Mouse (Mus musculus) A20 (cell line): Measurements from ENCODE around the gene Bcl2l14.

Experiments used
- DNase-seq: peaks from one replicate; pipeline ENCODE4 v3.0.0-alpha.2; 2011; ENCODE audit warnings: low read depth, low spot score

The Bcl2l14 gene

GRCm38 (mm10) chr6:134402914-134403683 lies 7.0 kb downstream of the Bcl2l14 start:
- peak; percentile 66 for DNase-seq

- DNase-seq = no peak
Observed at GRCm38 (mm10) chr6:134403684-134404070, 7.6 kb downstream of the Bcl2l14 start.

DNA sequence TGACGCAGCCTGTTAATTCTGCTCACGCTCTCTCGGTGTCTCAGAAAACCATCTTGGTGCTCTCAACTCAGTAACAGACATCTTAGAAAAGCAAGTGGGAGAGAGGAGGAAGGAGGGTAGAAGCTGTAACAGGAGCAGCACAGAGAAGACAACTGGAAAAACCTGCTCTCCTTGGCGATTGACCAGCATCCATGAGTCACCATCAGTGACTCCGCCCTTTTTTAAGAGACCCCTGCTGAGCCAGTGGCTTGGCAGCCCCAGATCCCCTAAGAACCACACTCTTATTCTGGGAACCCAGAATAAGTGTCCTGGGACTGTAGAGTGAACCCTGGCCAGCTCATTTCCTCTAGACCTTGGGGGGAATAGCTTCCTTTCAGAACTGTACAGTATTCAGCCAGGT lies 11.1 kb downstream of the Bcl2l14 start:
- DNase-seq = no peak

GRCm38 (mm10) chr6:134413706-134414531 lies 17.8 kb downstream of the Bcl2l14 start:
- DNase-seq = peak; percentile 86

DNA sequence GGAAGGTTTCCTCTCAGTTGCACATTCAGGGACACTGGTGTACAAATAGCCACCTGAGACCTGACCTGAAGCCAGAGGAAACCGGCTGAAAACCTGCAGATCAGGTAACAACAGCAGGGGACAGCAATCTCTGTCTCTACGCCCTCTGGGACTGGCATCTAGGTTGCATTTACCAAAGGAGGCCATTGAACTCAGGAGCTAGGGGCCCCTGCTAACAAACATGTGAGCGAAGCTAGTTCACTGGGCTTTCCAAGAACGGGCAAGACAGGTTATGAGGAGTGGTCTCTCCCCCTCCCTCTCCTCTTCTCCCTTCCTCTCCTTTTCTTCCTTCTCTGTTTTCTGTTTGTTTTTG lies 18.4 kb downstream of the Bcl2l14 start:
- no peak for DNase-seq

DNA sequence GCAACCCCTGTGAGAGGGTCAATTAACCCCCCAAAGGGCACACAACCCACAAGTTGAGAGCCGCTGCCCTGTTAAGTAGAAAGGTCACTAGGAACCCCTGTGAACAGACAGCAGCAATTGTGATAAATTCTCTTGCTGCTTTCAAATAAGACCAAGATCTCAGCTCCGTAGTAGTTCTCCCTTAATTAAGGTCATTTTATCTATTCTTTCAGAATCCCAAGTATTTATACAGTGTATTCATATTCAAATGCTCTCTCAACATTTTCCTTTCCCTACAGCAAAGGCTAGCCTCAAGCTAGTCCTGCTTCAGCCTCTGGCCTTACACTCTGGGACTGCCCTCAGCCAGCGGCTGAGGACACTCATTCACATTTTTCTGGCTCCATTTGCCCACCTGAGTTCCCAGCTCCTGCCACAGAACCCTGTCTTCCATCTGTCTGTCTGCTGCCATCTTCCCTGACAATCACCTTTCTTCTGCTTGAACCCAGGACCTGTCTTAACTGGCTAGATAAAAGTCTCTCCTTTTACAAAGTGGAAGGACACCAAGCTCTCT lies 20.5 kb downstream of the Bcl2l14 start:
- no peak for DNase-seq

DNA sequence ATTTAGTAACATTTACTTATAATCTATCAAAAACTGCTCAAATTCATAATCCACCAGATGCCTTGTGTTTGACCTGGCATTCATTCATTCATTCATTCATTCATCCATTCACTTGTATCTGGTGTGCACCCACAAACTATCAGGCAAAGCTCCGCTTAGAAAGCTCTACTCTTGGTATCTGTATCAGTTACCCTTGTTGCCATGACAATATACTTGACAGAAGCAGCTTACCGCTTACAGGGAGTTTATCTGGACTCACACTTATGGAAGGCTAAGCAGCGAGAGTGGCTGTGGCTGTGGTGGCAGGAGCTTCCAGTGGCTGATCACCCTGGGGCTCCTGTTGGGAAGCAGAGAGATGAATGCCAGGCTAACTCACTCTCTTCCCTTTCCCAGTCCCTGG lies 21.8 kb downstream of the Bcl2l14 start:
- no peak for DNase-seq

GRCm38 (mm10) chr6:134420375-134420774 lies 24.3 kb downstream of the Bcl2l14 start:
- DNase-seq = no peak

GRCm38 (mm10) chr6:134421921-134422320 lies 25.8 kb downstream of the Bcl2l14 start:
- DNase-seq = no peak

GRCm38 (mm10) chr6:134425216-134425717 lies 29.1 kb downstream of the Bcl2l14 start:
- DNase-seq = peak; percentile 41

GRCm38 (mm10) chr6:134427165-134427564 lies 31.0 kb downstream of the Bcl2l14 start:
- no peak for DNase-seq

GRCm38 (mm10) chr6:134428455-134428854 lies 32.3 kb downstream of the Bcl2l14 start:
- no peak for DNase-seq

- DNase-seq = no peak
Observed at GRCm38 (mm10) chr6:134430161-134430799, 34.2 kb downstream of the Bcl2l14 start.

DNA sequence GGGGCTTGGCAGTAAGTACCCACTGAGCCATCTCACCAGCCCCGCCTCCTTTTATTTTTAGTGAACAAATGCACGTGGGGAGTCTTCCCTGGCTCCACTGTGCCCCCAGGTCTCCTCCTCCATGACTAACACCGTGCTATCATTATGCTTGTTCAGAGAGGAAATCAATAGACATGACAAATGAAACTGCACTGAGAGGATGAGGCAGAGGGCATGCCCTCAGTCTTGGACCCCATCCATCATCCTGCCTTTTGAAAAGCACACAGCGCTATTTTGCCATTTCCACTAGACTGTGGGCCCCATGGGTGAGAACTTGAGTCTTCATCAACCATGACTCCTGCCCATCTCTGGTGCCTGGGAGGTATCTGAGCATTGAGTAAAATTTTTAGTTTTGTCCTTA lies 35.5 kb downstream of the Bcl2l14 start:
- no peak for DNase-seq

- DNase-seq = peak; percentile 14
Observed at GRCm38 (mm10) chr6:134433281-134433680, 37.2 kb downstream of the Bcl2l14 start.

DNA sequence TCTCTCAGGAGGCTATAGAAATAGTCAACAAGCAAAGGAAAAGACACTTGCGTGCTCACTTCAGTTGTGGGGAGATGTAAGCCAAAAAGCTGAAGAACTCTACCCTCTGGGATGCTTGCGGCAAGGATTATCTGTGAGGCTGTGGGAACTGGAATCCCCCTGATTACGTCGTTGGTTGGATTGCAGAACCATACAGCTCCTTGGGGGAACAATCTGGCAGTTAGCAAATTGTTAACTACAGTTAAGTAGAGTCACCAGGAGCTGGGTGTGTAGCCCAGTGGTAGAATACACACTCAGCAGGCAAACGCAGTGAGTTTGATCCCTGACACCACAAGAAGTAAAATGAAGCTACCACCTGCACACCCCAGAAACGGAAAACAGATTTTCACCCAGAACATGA lies 37.9 kb downstream of the Bcl2l14 start:
- no peak for DNase-seq

GRCm38 (mm10) chr6:134434866-134435390 lies 38.8 kb downstream of the Bcl2l14 start:
- DNase-seq = no peak

DNA sequence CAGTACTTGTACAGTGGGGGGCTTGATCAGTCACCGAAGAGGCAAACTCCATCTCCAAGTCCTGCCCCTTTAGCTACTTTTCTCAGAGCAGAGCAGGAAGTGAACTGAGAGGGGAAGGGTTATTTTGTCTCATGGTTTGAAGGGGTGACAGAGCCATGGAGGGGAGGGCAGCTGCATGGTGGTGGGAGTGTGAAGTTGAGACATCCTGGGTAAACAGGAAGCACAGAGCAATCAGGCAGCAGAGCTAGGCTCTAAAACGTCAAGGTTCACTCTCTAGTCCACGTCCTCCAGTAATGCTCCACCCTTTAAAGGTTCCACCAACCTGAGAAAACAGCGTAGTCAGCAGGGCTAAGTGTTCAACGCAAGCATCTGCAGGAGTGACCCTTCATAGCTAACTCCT lies 40.8 kb downstream of the Bcl2l14 start:
- DNase-seq = no peak

DNA sequence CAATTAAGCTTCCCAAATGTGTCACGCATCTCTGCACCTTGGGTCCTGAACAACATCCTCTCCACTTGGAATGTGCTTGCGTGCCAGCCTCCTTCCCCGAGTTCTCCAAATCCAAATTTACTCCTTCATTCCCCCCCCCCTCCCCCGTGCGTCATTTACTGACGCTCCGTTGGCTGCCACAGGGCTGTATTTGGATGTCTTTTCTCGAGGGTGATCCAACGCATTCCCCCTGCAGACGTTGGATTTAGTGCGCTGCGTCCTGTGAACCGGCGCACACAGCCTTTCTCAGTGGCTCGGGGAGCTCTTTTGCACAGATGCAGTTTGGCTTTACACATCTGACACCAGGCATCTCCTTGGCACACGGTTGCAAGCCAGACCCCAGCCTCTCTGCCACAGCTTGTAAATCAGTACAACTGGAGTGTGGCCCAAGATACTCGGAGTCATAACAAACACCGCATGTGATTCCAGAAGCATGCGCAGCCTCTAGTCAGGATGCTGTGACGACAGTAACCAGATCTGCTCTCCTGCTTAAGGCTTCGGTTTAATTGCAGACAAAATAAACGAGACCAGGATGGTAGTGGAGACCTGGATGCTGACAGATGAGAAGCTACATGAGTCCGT lies 43.4 kb downstream of the Bcl2l14 start:
- DNase-seq = no peak

GRCm38 (mm10) chr6:134440023-134440422 lies 43.9 kb downstream of the Bcl2l14 start:
- DNase-seq = no peak

- DNase-seq = no peak
Observed at GRCm38 (mm10) chr6:134441716-134442115, 45.6 kb downstream of the Bcl2l14 start.
